Mouse (Mus musculus) thymus, adult 2 months (tissue): Measurements from ENCODE around the gene Zcchc9. TPM values are rescaled to one million over a fixed set of nuclear protein-coding genes. Genes with fewer than 3 reads are reported as not detected.

Experiments used
- DNase-seq: peaks from one replicate; pipeline ENCODE4 v3.0.0; 2021
- H3K27ac ChIP-seq: fragments of 200-500 bp; 2 replicates; pipeline ENCODE4 v1.5.1; 2012; ENCODE audit warnings: low read length, control low read depth; ENCODE audit not compliant: control insufficient read depth, insufficient read depth
- H3K27me3 ChIP-seq: fragments of 200-500 bp; 2 replicates; pipeline ENCODE4 v1.6.1; 2012; ENCODE audit warnings: mild to moderate bottlenecking, low read length, moderate library complexity, mixed read lengths; ENCODE audit not compliant: control insufficient read depth, insufficient read depth
- H3K36me3 ChIP-seq: fragments of 200-500 bp; 2 replicates; pipeline ENCODE4 v1.6.1; 2012; ENCODE audit warnings: mild to moderate bottlenecking, low read length, moderate library complexity; ENCODE audit not compliant: control insufficient read depth, insufficient read depth
- H3K4me1 ChIP-seq: fragments of 200-500 bp; replicated peaks from 2 replicates; pipeline ENCODE4 v1.6.1; 2012; ENCODE audit warnings: low read length; ENCODE audit not compliant: control insufficient read depth, insufficient read depth
- H3K4me3 ChIP-seq: fragments of 200-500 bp; 2 replicates; pipeline ENCODE4 v1.5.1; 2012; ENCODE audit warnings: mild to moderate bottlenecking, low read length, control low read depth, moderate library complexity; ENCODE audit not compliant: control insufficient read depth, insufficient read depth
- CTCF ChIP-seq: fragments of 200-500 bp; IDR thresholded peaks from 2 replicates; pipeline ENCODE4 v1.5.1; 2012; ENCODE audit warnings: mild to moderate bottlenecking, control low read depth, low read length, moderate library complexity, borderline replicate concordance; ENCODE audit not compliant: control insufficient read depth, poor library complexity, insufficient read depth; ENCODE audit errors: extremely low read depth
- POLR2A ChIP-seq: fragments of 200-500 bp; IDR thresholded peaks from 2 replicates; pipeline ENCODE4 v1.6.1; 2012; ENCODE audit warnings: mild to moderate bottlenecking, low read length, control low read depth, moderate library complexity; ENCODE audit not compliant: control insufficient read depth, poor library complexity, insufficient read depth; ENCODE audit errors: extremely low read depth
- WGBS: fragments of 180-500 bp; shearing (Covaris S2); methylation state at CpG from one replicate; pipeline ENCODE4 v1.1.7; 2018; 5-methylcytosine and 5-hydroxymethylcytosine counted together
- polyA plus RNA-seq: library from polyadenylated mRNA; depleted of rRNA; stranded (reverse); fragments of >200 nt; gene quantifications from 2 replicates; pipeline ENCODE4 v1.2.3, GENCODE M21; 2012

Zcchc9 gene
- polyA plus RNA-seq, 1 experiment: 20.4 TPM

DNA sequence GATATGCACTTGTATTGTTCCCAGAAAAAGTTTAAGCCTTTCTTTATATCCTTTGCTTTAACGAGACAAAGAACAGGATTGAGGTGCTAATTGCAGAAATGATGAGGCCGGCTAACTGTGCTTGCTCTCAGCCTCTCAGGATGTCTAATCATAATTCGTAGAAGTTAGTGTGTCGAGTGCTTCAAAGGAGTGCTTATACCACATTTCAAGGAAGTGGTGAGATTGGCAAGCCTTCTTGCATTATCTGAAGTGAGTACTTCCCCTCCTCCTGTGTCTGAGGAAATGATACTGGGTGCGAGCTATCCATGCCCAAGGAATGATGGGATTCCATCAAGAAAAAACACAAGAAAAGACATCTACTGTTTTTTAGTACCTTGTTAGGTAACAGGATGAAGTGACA is 7.2 kb upstream of the Zcchc9 start:
- no peaks in the 10 kb centered on the region for H3K27me3 ChIP-seq
- WGBS: 68% methylated on average over 5 of the region's 5 CpGs
- no peak overlapping the region for H3K4me3 ChIP-seq
- no peak overlapping the region for H3K27ac ChIP-seq
- H3K4me1 ChIP-seq: no peaks in the 10 kb centered on the region
- no peaks in the 10 kb centered on the region for H3K36me3 ChIP-seq
- DNase-seq: no peak
- TF ChIP-seq POLR2A (no peak), CTCF (no peak)

DNA sequence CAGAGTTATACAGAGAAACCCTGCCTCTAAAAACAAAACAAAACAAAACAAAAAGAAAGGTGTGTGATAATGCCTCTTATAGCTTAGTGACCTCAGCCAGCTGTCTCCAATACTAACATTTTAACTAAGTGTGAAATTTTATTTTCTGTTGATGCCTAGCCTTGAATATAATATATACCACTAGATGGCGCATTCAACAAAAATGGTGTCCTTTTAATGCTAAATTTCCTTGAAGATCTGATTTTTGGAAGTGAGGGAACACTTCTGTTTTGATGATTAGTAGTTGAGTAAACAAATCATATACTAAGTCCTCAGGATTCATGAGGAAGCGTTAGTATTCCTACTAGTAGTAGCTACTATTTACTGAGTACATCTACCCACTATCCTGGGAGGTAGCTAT is 2.0 kb upstream of the Zcchc9 start:
- H3K4me1 ChIP-seq: peaks cover 6% of the 10 kb centered on the region
- no peak overlapping the region for H3K27ac ChIP-seq
- no peak for DNase-seq
- 43% methylated on average over 2 of the region's 2 CpGs for WGBS
- H3K4me3 ChIP-seq: no peak overlapping the region
- H3K36me3 ChIP-seq: peaks cover 15% of the 10 kb centered on the region
- no peaks in the 10 kb centered on the region for H3K27me3 ChIP-seq
- TF ChIP-seq CTCF (no peak), POLR2A (no peak)

GRCm38 (mm10) chr13:91807874-91808575 is 520 bp upstream of the Zcchc9 start:
- Histone ChIP-seq H3K36me3 (peaks cover 20% of the 10 kb centered on the region), H3K27me3 (no peaks in the 10 kb centered on the region), H3K4me1 (peaks cover 6% of the 10 kb centered on the region), H3K4me3 (peak overlapping the region; percentile 83), H3K27ac (peak overlapping the region; percentile 84)
- DNase-seq: no peak
- no peak for TF ChIP-seq POLR2A
- TF ChIP-seq CTCF: no peak
- 27% methylated on average over 20 of the region's 20 CpGs for WGBS

- Histone ChIP-seq H3K27ac (no peak overlapping the region), H3K4me3 (no peak overlapping the region), H3K27me3 (no peaks in the 10 kb centered on the region), H3K4me1 (peaks cover 2% of the 10 kb centered on the region; the same call in 1 of the 2 replicates), H3K36me3 (peaks cover 65% of the 10 kb centered on the region)
- 70% methylated on average over 5 of the region's 5 CpGs for WGBS
- no peak for DNase-seq
- TF ChIP-seq POLR2A: no peak
- TF ChIP-seq CTCF: no peak
These were observed 5.8 kb downstream of the Zcchc9 start for GRCm38 (mm10) chr13:91801726-91802125.

DNA sequence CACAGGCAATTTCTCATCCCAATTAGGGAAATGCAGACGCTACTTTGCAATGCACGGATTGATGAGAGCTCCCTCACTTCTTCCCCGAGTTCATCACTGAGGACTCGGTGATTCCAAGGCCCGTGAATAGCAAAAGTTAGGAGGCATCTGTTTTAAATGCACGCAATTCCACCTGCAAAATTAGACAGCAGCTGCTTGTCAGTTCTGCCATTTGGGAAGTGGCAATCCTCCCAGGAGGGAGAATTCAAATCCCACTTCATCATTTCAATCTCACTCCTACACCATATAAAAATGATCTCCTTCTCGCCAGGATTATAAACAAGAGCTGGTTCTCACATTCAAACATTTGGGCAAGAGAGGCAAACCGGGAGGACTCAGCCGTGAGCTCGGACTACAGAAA is 10.1 kb downstream of the Zcchc9 start:
- WGBS: 97% methylated on average over 10 of the region's 10 CpGs
- H3K36me3 ChIP-seq: peaks cover 55% of the 10 kb centered on the region

DNA sequence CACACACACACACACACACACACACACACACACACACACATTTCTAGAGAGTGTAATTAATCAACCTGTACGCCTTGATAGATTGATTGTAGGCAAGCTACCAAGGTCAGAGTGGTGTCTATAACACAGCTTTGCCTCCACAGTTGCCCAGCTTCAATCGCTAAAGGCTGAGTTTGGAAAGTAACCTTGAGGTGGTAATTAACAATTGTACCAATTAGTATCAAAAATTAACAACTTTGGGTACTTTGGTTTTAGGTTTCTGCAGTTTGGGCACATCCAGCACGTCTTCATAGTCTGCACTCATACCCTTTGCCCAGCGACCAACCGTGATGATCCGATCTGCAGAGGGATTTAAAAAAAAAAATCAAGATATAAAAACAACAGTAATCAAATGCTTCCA is 10.6 kb downstream of the Zcchc9 start:
- DNase-seq: no peak
- 95% methylated on average over 6 of the region's 6 CpGs for WGBS
- Histone ChIP-seq H3K27ac (no peak overlapping the region), H3K36me3 (peaks cover 55% of the 10 kb centered on the region), H3K4me1 (no peaks in the 10 kb centered on the region), H3K4me3 (no peak overlapping the region), H3K27me3 (no peaks in the 10 kb centered on the region)
- TF ChIP-seq POLR2A: no peak
- no peak for TF ChIP-seq CTCF

More for the DNA sequence above, 10.1 kb downstream of the Zcchc9 start:
- TF ChIP-seq CTCF (no peak), POLR2A (no peak)
- Histone ChIP-seq H3K27ac (no peak overlapping the region), H3K4me3 (no peak overlapping the region), H3K4me1 (no peaks in the 10 kb centered on the region), H3K27me3 (no peaks in the 10 kb centered on the region)
- no peak for DNase-seq
